Mouse (Mus musculus) hematopoietic stem cell, adult 5-6 weeks (primary cell): ENCODE measurements around the gene Gm9999. TPM values are rescaled to one million over a fixed set of nuclear protein-coding genes. Genes with fewer than 3 reads are reported as not detected.
"Not testable (repeated sequence)": the region's sequence is repeated elsewhere in the genome, so short reads cannot be mapped to it uniquely, and the experiment has no call there.

Experiments
- ATAC-seq, 2 experiments: fragments of 125-278 bp in 1 of 2; replicated peaks in 1 of 2; 2 replicates each; pipeline ENCODE4 v1.8.0; 2016 to 2017; ENCODE audit warnings: inconsistent platforms in 2 of 2, mild to moderate bottlenecking in 2 of 2, moderate number of reproducible peaks in 2 of 2, low read depth in 1 of 2, moderate TSS enrichment in 1 of 2; ENCODE audit not compliant: low FRiP score in 2 of 2, poor library complexity in 2 of 2, severe bottlenecking in 2 of 2, insufficient read depth in 1 of 2, low TSS enrichment in 1 of 2
- total RNA-seq: library from RNA; stranded (forward); fragments of 172-1452, 232-1000 nt; gene quantifications from 2 replicates; pipeline ENCODE4 v1.2.3, GENCODE M21; 2017

The Gm9999 gene
- not detected in 2 replicates for total RNA-seq

DNA sequence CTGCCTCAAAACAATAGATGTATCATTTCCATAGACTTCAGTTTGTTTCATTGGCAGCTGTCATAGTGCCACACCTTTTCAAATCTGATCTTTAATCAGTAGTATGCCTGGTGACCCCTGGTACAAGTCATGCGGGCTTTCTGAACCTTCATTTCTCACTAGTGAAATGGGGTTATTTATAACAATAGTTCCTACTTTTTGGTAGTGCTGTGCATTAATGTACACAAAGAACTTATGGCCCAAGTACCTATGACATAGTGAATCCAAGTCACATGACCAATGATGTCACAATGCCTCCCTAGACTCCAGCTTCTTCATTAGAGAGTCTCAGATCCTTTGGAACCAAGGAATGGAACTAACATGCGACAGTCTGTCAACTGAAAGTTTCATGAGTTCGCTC is at the start of gene Gm9999:
Gene Gm9999, plus strand, starts transcription at position 301 of the 400 bp plus-strand sequence.
- no peak for ATAC-seq

DNA sequence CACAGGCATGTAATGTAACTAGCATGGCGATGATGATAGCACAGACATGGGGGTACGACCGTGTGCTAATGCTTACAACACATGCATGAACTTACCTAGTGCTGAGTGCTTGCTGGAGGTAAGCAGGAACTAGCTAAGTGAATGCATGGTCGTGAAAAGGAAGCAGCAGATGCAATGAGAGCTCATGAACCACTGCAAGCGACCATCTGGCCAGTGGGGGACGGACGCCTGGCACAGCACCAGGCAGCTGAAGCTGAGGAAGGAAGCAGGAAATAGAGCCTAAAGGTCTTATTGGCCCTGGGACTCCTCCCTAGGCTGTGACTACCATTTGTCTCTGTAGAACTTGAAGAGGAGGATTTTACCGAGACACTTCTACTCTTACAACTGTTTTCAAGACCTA is 48.6 kb upstream of the Gm9999 start:
- peak; percentile 77 for ATAC-seq

- ATAC-seq = peak; percentile 42 to 43; a peak in 2 of 4 replicates
Observed at GRCm38 (mm10) chr7:46935847-46936246, 47.5 kb upstream of the Gm9999 start.

DNA sequence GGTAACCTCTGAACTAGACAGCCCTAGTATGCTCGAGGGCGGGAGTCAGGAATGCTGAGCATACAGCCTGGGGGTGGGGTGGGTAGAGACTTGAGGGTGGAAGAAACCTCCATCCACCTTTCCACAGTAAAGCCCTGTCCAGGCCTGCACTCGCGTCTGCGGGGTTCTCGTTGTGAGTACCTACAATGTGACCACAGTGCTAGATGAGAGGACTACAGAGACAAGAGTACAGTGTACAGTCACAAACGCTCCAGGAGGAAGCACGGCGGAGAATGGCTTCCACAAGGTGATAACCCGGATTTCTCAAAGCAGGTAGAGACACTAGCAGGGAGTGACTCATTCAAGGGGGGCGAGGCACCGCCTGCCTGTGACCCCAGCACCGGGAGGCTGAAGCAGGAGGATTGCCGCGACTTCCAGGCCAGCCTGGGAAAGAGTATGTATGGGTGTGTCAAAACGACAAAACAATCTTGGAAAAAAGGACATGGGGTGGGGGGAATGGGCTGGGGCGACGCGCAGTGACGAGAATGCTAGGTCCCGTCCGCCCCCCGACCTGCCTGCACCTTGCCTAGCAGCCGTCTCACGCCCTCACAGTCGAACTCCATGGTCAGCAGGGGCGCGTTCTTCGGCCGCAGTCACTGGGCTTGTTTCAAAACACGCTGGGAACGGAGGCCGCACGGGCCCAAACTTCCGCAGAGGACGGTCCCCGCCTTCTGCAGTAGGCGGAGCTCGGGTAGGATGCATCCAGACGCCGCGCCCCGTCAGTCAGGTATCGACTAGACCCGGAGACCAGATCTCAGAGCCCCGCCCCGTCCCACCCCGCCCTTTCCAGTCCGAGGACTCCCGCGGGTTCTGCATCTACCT is 25.3 kb upstream of the Gm9999 start, which contains the start of gene Uevld:
Gene Uevld, minus strand, starts transcription at position 697 of the 861 bp plus-strand sequence.
- peak; percentile 86 to 88 for ATAC-seq

DNA sequence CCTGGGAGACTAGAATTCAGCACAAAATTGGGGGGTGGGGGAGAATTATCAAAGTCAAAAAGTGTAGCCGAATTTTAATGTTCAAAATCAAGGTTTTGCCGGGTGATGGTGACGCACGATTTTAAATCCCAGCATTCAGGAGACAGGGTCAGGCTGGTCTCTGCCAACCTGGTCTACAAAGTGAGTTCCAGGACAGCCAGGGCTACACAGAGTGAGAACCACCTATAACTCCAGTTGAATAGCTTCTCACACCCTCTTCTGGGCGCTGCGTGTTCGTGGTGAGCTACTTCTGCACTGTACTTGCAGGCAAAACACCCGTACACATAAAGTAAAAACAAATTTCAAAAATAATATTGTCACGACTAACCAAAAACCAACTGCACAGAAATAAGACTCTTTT is 24.5 kb upstream of the Gm9999 start:
- no peak for ATAC-seq

GRCm38 (mm10) chr7:46960991-46961390 is 22.4 kb upstream of the Gm9999 start:
- ATAC-seq = no peak

GRCm38 (mm10) chr7:46962132-46962531 is 21.2 kb upstream of the Gm9999 start:
- ATAC-seq = no peak

DNA sequence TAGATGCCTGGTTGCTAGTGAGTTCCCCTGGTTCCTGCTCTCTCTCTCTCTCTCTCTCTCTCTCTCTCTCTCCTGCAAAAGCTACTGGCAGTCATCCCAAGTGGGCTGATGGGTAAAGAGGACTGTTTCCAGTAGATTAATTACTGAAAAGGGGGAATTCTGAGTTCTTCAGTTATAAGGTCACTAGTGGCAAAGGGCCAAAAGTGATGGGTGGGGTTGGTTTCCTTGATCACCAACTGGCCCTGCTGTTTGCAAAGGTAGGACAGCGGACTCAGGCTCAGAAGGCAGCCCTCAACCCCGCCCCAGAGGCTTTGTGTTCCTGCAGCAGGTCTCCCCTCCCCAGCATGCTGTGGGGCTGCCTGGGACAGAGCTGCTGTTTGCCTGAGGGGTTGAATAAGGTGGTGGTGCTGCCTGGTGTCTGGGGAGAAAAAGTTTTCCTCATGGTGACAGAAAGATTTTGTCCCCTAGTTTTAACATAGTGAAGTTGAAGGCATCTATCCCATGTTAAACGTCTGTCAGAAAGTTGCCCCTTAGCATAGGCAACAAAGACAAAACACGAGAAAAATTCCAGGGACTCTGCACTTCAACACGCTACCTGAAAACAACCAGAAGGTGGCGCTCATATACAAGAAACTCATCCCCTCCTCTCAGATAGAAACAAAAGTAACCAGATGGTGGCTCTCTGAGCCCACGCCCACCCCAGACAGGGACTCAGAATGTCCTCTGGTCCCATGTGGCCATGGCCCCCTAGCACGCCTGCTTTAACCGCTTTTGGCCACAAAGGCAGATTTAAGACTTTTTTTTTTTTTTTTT is 20.4 kb upstream of the Gm9999 start:
- peak; percentile 85 for ATAC-seq

- no peak for ATAC-seq
Observed at GRCm38 (mm10) chr7:46964070-46964469, 19.3 kb upstream of the Gm9999 start.

DNA sequence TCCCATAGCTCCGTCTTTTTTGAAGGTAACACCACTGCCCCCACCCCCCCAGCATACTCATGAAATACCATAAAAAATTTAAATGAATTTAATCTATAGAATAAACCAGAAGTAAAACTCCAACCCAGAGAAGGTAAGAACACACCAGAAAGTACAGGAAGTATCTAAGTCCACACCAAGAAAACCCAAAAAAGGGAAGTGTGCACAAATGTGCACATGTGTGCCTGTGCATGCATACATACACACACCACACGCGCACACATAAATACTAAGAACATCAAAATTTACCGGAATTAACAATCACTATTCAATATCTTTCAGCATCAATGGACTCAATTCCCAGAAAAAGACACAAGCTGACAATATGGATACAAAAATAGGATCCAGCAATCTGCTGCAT is 13.5 kb upstream of the Gm9999 start:
- ATAC-seq = no peak

DNA sequence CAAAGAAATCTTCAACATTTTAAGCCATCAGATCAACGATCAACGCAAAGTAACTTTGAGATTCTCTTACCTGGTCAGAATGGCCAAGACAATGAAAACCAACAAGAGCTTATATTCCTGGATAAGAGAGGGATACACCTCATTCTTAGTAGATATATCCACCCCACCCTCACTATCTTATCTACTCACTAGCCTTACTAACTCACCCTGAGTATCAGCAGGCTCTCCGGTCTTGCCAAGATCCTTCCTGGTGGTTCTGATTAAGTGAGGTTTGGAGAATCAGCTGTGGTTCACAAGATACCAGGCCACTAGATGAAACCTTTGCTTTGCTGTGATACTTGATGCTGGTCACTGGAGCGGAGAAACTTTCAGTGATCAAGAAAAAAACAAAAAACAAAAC is 8.7 kb upstream of the Gm9999 start:
- no peak for ATAC-seq

DNA sequence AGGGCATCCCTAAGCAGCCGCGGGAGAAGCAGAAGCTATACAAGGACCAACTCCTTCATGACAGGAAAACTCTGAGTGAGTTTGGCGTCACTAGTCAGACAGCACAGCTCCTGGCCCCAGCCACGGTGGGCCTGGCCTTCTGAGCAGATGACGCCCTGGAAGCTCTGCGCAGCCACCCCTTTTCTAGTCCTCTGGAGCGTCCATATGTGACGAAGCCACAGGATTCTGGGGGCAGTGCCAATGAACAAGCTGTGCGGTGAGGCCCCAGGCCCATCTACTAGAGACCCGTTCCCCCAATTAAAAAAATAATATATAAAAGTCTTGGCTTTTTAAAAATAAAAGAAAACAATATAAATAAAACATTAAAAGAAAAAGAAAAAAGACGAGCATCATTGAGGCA is 7.9 kb upstream of the Gm9999 start:
- no peak for ATAC-seq

DNA sequence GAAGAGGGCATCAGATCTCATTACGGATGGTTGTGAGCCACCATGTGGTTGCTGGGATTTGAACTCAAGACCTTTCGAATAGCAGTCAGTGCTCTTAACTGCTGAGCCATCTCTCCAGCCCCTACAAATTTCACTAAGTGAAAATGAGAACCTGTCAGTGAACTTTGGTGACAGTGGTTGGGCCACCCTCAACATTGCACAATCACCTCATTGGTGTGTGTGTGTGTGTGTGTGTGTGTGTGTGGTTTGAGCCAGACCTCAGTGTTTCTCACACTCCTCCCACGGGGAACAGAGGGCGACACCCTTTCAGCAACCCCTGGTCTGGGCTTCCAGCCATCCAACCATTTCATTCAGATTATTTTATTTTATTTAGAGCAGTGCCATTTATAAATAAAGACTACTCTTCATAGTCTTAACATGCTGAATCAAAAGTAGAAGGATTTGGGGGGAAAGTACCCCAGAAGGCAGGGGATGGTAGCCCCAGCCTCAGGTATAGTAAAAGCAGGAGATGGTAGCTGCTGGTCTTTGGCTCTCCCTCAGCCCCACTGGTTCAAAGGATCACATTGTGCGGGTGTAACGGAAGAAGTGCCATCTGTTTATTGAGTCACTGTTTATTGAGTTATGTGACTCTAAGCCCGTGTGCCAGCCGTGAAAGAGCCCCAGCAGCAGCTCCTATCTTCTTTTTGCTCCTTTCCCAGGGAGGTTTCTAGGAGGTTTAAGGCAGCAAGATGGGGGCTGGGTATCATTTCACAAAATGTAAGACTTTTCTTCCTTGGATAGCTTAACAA is 2.5 kb downstream of the Gm9999 start:
- ATAC-seq = peak; percentile 57 to 68

- ATAC-seq = peak; percentile 40 to 67
Observed at GRCm38 (mm10) chr7:46986646-46987045, 3.3 kb downstream of the Gm9999 start.

GRCm38 (mm10) chr7:46987073-46987472 is 3.7 kb downstream of the Gm9999 start:
- ATAC-seq = no peak

GRCm38 (mm10) chr7:46989387-46989786 is 6.0 kb downstream of the Gm9999 start:
- ATAC-seq = not testable (repeated sequence)

DNA sequence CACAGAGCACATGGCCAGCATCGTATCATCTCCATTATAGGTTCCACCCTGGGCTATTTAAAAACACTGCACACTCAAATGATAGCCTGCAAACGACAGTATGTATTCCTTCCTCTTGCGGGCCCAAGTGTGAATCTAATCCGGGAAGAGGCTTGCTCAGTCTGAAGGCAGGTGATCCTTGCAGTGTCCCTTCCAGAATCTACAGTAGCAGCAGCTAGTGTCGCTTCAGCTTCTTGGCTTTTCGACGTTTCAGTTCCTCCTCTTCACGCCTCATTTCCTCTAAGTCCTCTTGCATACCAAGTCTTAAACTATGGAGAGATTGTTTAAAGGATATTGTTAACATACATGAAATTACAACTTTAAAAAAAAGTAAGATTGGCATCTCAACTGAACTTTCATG is 9.7 kb downstream of the Gm9999 start:
- no peak for ATAC-seq

GRCm38 (mm10) chr7:46995558-46995957 is 12.2 kb downstream of the Gm9999 start:
- ATAC-seq = no peak
